Comparison of ENCODE assay signal across 8 mouse cellular contexts in the genomic region with DNA sequence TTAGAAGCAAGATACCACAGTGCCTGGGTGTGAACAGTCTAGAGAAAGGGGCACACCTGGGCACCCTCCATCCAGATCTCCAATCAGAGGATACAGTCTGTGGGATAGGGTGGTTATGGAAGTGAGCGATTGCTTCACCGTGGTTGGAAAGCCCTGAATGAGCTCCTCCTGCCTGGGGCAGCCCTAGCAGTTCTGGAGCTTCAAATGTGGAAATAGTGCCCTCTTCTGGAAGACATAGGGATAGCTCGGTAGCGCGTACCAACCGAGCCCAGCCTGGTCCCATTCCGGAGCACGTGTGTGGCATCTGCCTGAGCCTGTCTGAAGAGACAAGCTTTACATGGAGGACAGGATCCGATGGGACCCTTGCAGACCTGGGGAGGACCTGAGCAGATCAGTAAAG. TPM values are rescaled to one million over a fixed set of nuclear protein-coding genes. Genes with fewer than 3 reads are reported as not detected.
A peak's percentile ranks its signal among the peaks of the same experiment; 100 is the strongest.
DNase-seq lines count a peak whose midpoint lies in the region; ATAC-seq and TF ChIP-seq lines count a peak whose summit lies in the region.

No protein-coding gene starts in this region.

- no peaks in the 10 kb centered on the region for H3K36me3 ChIP-seq in hindbrain, postnatal 0 days (ENCODE audit: insufficient read depth, low read length)

- peak; percentile 87 for DNase-seq in adipocyte (ENCODE audit: low spot score)
- peak; percentile 57 to 59 for DNase-seq in gastrocnemius, adult 8-10 months (ENCODE audit: low spot score in 2 of 2)
- DNase-seq in hindbrain, postnatal 0 days (ENCODE audit: low spot score), result peak; percentile 85
- peak; percentile 79 for DNase-seq in left cerebral cortex, adult 11 months (ENCODE audit: low spot score)
- DNase-seq in lung, postnatal 36 days, result peak; percentile 89
- DNase-seq in retina, postnatal 7 days (ENCODE audit: low read depth, low spot score), result peak; percentile 59
- DNase-seq in urinary bladder, postnatal 25 days (ENCODE audit: low spot score), result peak; percentile 58

- no peak overlapping the region for H3K4me3 ChIP-seq in cortical plate, adult 2 months (ENCODE audit: insufficient read depth, low read length)
- H3K4me3 ChIP-seq in hindbrain, postnatal 0 days (ENCODE audit: low read length), result no peak overlapping the region

- H3K4me2 ChIP-seq in hindbrain, postnatal 0 days (ENCODE audit: low read depth, low read length), result no peak overlapping the region

- H3K9ac ChIP-seq in hindbrain, postnatal 0 days (replicated peaks; ENCODE audit: low read length), result no peak overlapping the region

- no peak for TF ChIP-seq POLR2A in cortical plate, adult 2 months (IDR thresholded peaks at IDR 0.05; ENCODE audit: extremely low read depth, insufficient read depth, low read length)

- 1% methylated on average over 9 of the region's 9 CpGs for WGBS in hindbrain, postnatal 0 days

- H3K27ac ChIP-seq in cortical plate, adult 2 months (ENCODE audit: insufficient read depth, low read length), result no peak overlapping the region
- no peak overlapping the region for H3K27ac ChIP-seq in hindbrain, postnatal 0 days

- H3K4me1 ChIP-seq in cortical plate, adult 2 months (ENCODE audit: control insufficient read depth, insufficient read depth, low read length), result no peaks in the 10 kb centered on the region
- H3K4me1 ChIP-seq in hindbrain, postnatal 0 days (ENCODE audit: insufficient read depth, low read length), result no peaks in the 10 kb centered on the region; the same call in 1 of the 2 replicates

- no peaks in the 10 kb centered on the region for H3K27me3 ChIP-seq in hindbrain, postnatal 0 days (ENCODE audit: insufficient read depth, low read length)

- H3K9me3 ChIP-seq in hindbrain, postnatal 0 days (ENCODE audit: low read length), result no peaks in the 10 kb centered on the region

- peak; percentile 88 for ATAC-seq in hindbrain, postnatal 0 days

- TF ChIP-seq CTCF in cortical plate, adult 2 months (IDR thresholded peaks at IDR 0.05; ENCODE audit: extremely low read depth, insufficient read depth, low read length), result peak; percentile 83
- peak; percentile 89 for TF ChIP-seq CTCF in hindbrain, postnatal 0 days (IDR thresholded peaks at IDR 0.05; ENCODE audit: low read depth)

RNA-seq across cellular contexts. Expression of gene Grhl1, which starts 28.7 kb away (rescaled TPM):
- 9.8 and 12.9 TPM in 2 replicates for polyA plus RNA-seq in cortical plate, adult 2 months (2012; rRNA removed)
- under 1 TPM in 3 of 4 experiments, not detected in 1; 0.10 to 0.22 (median 0.12) TPM for total RNA-seq in gastrocnemius, adult 8-10 months (2022)
- 1.3 and 1.5 TPM in 2 replicates for total RNA-seq in hindbrain, postnatal 0 days (2014; rRNA removed)
- 1.2 and 1.4 TPM in 2 replicates for polyA plus RNA-seq in hindbrain, postnatal 0 days (2015; fragmentation: Nextera tagmentation; extraction: Ambion mirVana)

RNA-seq across cellular contexts. Expression of gene Klf11, which starts 50.3 kb away (rescaled TPM):
- 6.7 and 7.2 TPM in 2 replicates for polyA plus RNA-seq in cortical plate, adult 2 months (2012; rRNA removed)
- 1 to 10 TPM; 3.2 to 4.5 (median 4.2) TPM for total RNA-seq in gastrocnemius, adult 8-10 months (2022)
- total RNA-seq in hindbrain, postnatal 0 days (2014; rRNA removed), result 28.2 and 28.3 TPM in 2 replicates
- polyA plus RNA-seq in hindbrain, postnatal 0 days (2015; fragmentation: Nextera tagmentation; extraction: Ambion mirVana), result 18.0 and 20.4 TPM in 2 replicates
